ENCODE assay signal across 8 mouse cellular contexts in the genomic region with DNA sequence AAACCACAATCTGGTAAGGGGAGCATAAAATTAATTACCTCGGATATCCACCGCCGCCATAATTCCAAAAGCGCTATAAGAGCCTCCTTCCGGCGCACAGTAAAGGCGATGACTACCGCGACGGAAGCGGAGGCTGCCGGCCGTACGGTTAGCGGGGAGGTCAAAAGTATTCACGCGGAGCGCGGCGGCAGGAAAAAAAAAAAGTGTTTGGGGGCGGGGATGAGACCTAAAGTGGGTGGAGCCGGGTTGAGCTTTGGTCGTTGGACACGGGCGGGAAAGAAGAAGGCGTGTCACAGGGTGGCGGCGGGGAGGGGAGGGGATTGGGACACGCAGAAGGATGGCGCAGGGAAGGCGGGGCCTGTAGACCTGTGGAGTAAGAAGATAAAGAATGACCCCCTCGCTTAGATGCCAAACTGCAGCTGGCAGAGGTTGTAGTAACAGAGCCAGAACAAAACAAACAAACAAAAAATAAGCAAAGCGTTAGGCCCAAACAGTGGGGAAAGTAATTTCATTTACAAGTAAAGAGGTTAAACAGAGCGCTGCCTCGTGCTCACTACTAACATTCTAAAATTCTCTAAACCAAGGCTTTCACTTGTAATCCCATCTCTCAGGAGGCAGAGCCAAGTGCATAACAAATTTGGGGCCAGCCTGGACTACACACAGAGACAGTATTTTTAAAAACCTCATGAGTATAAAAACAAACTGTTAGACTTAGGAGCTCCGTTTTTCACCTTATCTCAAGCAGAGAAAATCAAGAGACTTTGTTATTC. TPM values are rescaled to one million over a fixed set of nuclear protein-coding genes. Genes with fewer than 3 reads are reported as not detected.
DNase-seq lines count a peak whose midpoint lies in the region; ATAC-seq lines count a peak whose summit lies in the region.

Med6 (minus strand) TSS at position 107 of the 770 bp plus-strand sequence.

- H3K36me3 ChIP-seq in heart, embryonic 10.5 days, result peaks cover 10% of the 10 kb centered on the region; the same call in 1 of the 2 replicates
- H3K36me3 ChIP-seq in kidney, embryonic 15.5 days, result peaks cover 11% of the 10 kb centered on the region

- no peaks in the 10 kb centered on the region for H3K9me3 ChIP-seq in heart, embryonic 10.5 days
- H3K9me3 ChIP-seq in kidney, embryonic 15.5 days (replicated peaks), result no peaks in the 10 kb centered on the region

- peak within 1 kb of the TSS; percentile 81 for H3K4me3 ChIP-seq in heart, embryonic 10.5 days
- peak within 1 kb of the TSS; percentile 65 for H3K4me3 ChIP-seq in kidney, embryonic 15.5 days (replicated peaks)

- WGBS in heart, embryonic 10.5 days, result 2% methylated on average over 36 of the region's 36 CpGs
- WGBS in kidney, embryonic 15.5 days, result 3% methylated on average over 36 of the region's 36 CpGs

- H3K4me2 ChIP-seq in kidney, embryonic 15.5 days, result peak within 1 kb of the TSS; percentile 71

- H3K4me1 ChIP-seq in heart, embryonic 10.5 days, result peaks cover 5% of the 10 kb centered on the region; the same call in 1 of the 2 replicates
- peaks cover 10% of the 10 kb centered on the region for H3K4me1 ChIP-seq in kidney, embryonic 15.5 days

- H3K27me3 ChIP-seq in heart, embryonic 10.5 days (ENCODE audit: insufficient read depth, poor library complexity, severe bottlenecking), result no peaks in the 10 kb centered on the region
- peaks cover 4% of the 10 kb centered on the region; the same call in 1 of the 2 replicates for H3K27me3 ChIP-seq in kidney, embryonic 15.5 days

- peak; percentile 98 for ATAC-seq in erythroblast, adult 5-6 weeks (replicated peaks; ENCODE audit: low FRiP score, poor library complexity, severe bottlenecking)
- ATAC-seq in kidney, embryonic 15.5 days (replicated peaks; ENCODE audit: low FRiP score), result peak; percentile 99
- peak; percentile 98 for ATAC-seq in monocyte, adult 5-6 weeks (replicated peaks; ENCODE audit: insufficient number of reproducible peaks, low FRiP score, low TSS enrichment, poor library complexity, severe bottlenecking)

- peak; percentile 89 to 92 for DNase-seq in B cell, adult 2 months
- DNase-seq in brain, adult 2 months (ENCODE audit: low read depth, low spot score), result peak; percentile 99
- peak; percentile 99 for DNase-seq in heart, embryonic 10.5 days (ENCODE audit: low spot score)
- peak; percentile 99 for DNase-seq in liver
- DNase-seq in spleen, postnatal 4 days (ENCODE audit: low spot score in 2 of 2), result peak; percentile 94 to 95

- peak within 1 kb of the TSS; percentile 60 for H3K9ac ChIP-seq in kidney, embryonic 15.5 days

- peak within 1 kb of the TSS; percentile 85 for H3K27ac ChIP-seq in heart, embryonic 10.5 days
- peak within 1 kb of the TSS; percentile 58; the same call in 1 of the 2 replicates for H3K27ac ChIP-seq in kidney, embryonic 15.5 days

RNA-seq across cellular contexts. Expression of gene Med6, which starts in this region (rescaled TPM):
- total RNA-seq in erythroblast, adult 5-6 weeks (2015; ENCODE audit: low replicate concordance), result 1.9 and 18.6 TPM in 2 replicates
- total RNA-seq in erythroblast, adult 5-6 weeks (2017; ENCODE audit: low replicate concordance), result 31.6 and 48.1 TPM in 2 replicates
- polyA plus RNA-seq in heart, embryonic 10.5 days (2016; fragmentation: Nextera tagmentation; extraction: Ambion mirVana), result 67.5 and 84.0 TPM in 2 replicates
- polyA plus RNA-seq in kidney, embryonic 15.5 days (2015; fragmentation: Nextera tagmentation; extraction: Ambion mirVana), result 61.9 and 70.8 TPM in 2 replicates
- total RNA-seq in monocyte, adult 5-6 weeks (2017), result 71.1 to 93.2 TPM (median 77.1 TPM) in 3 replicates

Comparison
In these comparisons a context has a peak if more than half of its experiments do, and no peak if none do; other contexts are left out.
1. Peak in every context shown above with its lines: DNase-seq, ATAC-seq, H3K4me3 ChIP-seq and H3K27ac ChIP-seq.